Mouse (Mus musculus) regulatory T cell (primary cell): ENCODE results near the gene Upk1a.

Experiments
- in situ Hi-C: fragments of 300-600 bp; cut with MboI, MseI; formaldehyde crosslinking; loops from one replicate; pipeline ENCODE4 v1.15.1; 2025; ENCODE audit warnings: high pct_unique_total_duplicates

Gene Upk1a

DNA sequence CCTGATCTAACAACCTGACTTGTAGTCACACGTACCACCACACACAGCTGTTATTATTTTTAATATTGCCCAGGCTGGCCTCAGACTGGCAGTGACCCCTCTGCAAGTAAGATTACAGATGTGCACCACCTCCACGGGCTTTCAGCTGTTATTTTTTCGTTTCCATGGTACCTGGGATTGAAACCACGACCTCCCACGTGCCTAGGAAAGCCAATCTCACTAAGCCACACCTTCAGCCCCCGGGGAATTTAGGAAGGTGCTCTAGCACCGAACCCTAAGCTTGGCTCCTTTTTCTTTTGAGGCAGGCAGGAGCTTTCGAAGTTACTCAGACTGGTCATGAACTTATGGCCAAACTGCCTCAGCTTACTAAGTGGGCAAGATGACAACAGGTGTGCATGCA, 8.2 kb downstream of the Upk1a start:
- in situ Hi-C loops: no loop called here

DNA sequence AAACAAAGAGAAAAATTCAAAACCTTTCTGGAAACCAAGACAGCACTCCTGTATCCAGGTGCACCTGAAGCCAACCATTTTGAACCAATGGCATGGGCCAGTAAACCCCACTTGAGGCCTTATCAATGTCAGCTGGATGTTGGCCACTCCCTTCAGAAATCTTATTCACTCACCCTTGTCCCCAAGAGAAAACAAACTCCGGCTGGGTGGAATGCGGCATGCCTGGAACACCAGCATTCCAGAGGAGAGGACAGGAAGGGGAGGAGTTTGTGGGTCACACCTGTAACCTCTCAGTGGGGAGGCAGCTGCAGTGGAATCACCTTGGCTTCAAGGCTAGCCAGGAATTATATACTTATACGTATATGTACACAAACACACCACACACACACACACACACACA, 10.1 kb downstream of the Upk1a start:
- in situ Hi-C loops: no loop called here

DNA sequence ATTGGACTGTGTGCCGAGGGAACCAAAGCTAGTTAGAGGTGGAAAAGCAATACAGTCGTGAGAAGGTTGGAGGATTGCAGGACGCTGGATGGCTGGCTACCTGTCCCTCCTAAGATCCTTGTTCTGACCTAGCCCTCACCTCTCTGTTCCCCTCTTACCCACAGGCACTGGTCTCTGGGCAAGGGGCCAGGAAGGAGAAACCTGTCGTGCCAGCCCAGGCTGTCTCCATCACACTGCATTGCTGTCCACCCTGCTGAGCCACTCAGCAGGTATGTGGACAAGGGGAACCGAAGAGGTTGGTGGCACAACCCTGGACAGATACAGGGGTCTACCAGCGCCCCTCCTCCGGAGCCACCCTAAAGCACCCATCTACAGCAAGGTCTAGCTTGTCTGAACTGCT, 12.0 kb downstream of the Upk1a start:
- in situ Hi-C loops: no loop called here

DNA sequence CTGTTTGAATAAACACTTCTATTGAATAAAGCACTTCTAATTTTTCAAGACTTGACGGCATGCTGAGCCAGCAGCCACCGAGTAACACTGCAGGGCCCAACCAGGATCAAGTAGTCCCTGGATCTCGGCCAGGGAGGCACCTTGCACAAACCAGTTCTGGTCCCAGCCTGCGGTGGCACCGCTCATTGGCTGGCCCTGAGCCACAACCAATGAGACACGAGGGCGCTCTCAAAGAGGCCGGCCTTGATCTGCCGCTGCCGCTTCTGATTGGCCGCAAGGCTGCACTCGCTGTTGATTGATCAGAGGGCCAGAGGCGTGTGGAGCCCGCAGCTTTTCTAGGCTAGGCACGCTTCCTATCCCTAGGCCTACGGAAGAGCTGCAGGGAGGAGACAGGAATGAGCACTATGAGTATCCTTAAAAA, 12.7 kb downstream of the Upk1a start:
- in situ Hi-C loops: loop anchor here (5.0 kb wide), 1 partner anchor 1793 kb away; the partner anchor contains the start of gene Hnrnpl

DNA sequence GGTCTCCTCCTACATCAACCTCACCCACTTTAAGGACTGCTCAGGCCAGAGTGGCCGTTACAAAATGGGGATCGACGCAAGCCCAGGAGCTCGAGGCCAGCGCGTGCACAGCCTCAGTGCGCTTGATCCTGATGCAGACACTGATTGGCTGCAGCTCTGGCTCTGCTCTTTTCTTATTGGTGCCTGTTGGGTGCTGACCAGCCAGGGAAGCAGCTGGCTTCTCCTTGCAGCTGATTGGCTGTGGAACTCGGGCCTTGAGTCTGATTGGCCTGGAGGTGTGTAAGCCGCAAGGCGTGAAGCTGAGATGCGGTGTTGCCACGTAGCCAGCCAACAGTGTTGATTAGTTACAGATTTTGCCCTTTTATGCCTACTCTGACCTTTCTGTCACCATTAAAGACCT, 13.9 kb downstream of the Upk1a start, which contains the start of gene Zbtb32:
Gene Zbtb32, minus strand, starts transcription at position 124 of the 400 bp plus-strand sequence.
- in situ Hi-C loops: loop anchor here (5.0 kb wide), 1 partner anchor 1791 kb away; the partner anchor contains the start of gene Hnrnpl

DNA sequence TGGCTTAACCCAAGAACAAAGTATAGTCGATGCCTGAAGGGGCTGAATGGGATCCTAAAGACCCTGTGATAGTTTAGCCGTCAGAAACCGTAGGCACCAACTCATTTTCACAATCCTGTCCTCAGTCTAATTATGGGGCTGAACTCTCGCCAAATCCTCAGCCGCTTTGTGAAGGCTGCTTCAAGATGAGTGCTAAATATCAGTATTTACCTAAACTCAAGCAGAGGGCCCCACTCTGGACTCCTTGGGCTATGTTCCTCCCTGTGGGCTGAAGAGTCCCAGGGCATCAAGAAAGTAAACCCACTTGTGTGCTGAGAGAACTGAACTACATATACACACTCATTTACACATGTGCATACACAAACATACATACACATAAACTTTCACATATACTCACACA, 15.8 kb downstream of the Upk1a start:
- in situ Hi-C loops: loop anchor here (5.0 kb wide), 1 partner anchor 1790 kb away; the partner anchor contains the start of gene Hnrnpl

DNA sequence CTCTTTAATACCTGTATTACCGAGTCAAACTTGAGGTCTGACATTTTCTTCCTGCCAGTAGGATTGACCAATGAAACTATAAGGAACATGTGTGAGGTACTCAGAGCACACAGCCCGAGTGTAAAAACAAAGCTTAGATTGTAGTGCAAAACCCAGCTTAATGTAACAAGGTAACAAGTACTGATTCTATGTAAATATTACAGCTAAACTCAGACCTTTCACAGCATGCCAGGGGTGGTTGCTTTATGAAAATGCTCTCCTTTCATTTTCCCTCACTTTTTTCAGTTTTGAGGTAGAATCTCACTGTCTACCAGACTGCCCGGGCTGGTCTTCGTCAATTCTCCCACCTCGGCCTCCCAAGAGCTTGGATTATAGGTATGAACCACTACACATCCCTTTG, 16.6 kb downstream of the Upk1a start:
- in situ Hi-C loops: loop anchor here (5.0 kb wide), 1 partner anchor 1789 kb away; the partner anchor contains the start of gene Hnrnpl

DNA sequence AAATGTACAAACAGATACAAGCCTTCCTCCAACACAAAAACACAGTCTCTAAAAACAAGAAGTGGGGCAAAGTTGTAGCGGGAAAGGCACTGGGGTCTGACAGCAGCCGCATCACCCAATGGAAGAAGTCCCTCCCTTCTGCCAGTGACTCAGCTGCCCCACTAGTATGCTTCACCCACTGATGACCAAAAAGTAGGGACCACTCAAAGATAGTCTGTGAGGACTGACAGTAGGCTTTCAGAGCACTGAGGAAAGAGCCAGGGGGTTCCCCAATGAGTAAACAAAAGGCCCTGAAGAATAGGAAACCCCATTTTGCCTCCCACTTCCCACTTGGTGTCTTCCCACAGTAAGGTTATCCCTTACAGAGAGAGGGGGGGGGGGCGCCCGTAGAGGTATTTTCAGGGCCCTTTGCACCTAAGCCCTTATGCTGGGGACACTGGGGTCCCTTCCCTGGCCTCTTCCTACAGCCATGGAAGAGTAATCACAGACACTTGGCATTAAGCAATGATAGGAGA, 18.1 kb downstream of the Upk1a start:
- in situ Hi-C loops: loop anchor here (5.0 kb wide), 1 partner anchor 1787 kb away; the partner anchor contains the start of gene Hnrnpl

DNA sequence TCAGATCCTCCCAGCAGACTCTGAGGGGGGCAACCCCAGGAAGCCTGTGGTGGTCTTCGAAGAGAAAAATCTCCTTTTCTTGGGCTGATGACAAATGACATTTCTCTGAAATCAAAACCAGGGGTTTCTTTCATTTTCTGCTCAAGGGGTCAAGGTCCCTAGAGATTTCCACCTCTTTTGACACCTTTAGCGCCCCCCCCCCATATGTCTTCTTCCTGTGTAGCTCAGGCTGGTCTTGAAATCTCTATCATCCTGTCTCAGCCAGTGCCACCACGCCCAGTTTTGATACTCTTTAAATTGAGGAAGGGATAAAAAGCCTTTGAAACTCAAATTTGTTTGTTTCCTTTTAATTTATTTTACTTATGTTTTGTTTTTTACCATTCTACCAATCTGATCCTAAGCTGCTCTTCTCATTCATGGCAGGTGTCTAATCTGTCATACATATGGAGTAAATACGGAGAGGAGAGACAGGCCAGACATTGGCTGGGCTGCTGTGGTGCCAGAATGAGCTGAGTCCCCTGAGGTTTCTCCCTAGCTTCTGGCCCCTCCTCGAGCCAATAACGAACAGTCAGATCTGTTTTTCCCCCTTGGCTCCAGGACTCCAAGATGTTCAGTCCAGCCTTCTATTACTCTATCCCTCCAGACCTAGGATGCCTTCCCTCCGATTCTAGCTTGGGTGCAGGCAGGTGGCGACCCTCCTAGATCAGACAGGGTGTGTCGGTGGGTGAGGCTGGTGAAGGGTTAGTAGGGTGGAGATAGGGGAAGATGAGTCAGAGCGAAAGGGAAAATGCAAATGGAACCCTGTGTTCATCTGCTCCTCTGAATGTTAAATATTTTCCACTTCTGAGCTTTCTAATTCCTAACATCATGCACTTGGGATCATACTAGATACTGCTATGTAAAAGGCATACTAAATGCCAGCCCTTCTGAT, 18.8 kb downstream of the Upk1a start:
- in situ Hi-C loops: no loop called here

DNA sequence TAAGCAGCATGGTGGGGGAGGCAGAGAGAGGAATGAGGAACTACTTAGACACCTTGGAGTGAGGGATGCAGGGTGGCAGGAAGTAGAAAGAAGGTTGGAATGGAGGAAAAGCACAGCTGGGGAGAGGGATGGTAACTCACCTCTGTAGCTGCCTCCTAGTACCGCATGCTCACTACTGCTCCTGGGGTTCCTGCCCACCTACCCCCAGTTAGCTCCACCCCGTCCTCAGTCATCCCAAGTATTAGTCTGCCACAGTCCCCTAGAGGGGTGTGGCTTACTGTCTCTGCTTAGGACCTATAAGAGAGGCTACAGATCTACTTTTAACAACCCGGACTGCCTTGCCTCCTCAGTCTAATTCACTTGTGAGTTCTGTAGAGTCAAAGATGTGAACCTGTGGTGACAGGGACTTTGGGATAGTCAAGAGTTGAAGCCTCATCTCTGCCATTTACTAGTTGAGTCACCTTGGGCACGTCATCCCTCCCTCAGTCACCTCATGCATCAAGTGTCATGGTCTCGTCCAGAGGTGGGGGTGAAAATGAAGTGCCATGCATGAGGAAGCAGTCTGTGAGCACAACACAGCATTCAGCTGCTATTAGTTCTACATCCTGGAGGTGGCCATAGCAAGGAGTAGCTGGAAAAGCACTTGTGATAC, 19.7 kb downstream of the Upk1a start:
- in situ Hi-C loops: no loop called here

DNA sequence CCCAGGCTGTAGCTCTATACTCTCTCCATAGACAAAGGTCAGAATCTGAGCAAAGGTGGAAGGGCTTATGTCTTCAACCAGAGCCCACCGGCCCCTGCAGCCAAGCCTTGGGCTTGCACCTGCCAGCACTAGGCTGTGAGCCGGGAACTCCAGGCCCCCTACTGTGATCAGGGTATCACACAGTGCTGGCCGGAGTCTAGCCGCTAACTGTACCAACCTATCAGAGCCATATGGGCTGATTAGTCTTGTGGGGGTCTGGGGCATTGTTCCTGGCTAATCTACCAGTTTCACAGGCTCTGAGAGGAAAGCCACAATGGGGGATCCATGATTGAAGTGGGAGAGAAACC, 21.1 kb downstream of the Upk1a start:
- in situ Hi-C loops: no loop called here

DNA sequence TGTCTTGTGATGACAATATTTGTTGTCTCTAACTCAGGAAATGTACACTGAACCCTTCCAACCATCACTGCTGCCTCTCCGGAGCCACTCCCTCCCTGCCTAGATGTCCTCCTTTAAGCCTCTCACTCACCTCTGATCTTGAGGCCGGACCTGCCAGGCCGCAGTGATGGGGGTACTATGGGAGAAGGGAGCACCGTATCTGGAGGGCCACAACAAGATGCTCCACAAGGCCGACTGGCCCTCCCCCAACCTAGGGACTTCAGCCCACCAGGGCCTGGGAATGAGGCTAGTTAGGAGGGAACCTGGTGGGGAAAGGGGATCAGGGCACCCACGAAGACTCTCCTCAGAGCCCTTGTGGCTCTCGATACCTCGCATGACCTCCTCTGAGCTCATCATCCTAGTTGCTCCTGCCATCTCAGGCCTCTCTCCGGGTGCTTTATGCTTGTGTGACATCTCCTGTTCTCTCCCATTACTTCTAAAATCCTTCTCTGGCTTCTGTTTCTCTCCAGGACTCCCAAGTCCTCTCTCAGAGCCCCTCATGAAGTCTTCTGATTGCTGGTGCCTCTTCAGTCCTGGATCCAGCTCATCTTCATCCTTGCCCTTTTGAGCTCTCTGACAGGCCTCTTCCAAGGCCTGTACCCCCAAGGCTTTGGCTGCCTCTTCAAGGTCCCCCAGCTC, 21.6 kb downstream of the Upk1a start:
- in situ Hi-C loops: no loop called here

DNA sequence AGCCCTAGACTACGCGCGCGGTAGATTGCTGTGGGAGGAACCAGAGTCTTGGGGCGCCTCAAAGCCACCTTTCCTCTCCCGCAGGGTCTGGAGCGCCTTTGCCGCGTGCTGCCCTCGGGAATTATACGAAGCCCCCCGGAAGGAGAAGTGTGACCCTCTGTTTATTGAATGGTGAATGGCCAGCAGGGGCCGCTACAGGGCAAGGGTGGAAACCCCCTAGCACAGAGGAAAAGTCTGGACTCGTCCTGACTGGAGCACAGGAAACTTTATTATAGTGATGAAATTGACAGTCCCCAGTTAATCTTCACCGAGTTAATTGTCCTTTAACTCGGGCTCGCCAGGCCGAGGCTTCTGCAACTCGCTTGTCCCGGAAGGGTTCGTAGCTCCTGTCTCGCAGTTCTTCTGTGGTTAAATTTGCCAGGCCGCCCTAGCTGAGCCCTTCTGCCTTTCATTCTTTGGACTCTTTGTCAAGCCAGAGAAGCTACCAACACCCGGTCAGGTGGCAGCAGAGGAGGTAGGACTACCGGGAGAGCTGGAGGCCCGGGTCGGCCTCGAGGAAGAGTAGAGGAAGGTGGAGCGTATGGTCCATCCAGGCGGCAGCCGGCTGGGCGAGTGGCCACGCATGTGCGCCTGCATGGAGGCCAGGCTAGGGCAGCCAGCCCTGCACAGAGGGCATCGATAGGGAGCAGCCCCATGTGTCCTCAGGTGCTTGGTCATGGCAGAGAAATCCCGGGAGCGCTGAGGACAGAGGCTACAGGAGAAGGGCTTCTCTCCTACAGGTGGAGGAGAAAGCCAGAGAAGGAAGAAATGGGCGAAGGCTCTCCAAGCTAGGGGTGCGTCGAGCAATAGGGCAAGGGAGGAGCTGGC, 23.0 kb downstream of the Upk1a start:
- in situ Hi-C loops: no loop called here

DNA sequence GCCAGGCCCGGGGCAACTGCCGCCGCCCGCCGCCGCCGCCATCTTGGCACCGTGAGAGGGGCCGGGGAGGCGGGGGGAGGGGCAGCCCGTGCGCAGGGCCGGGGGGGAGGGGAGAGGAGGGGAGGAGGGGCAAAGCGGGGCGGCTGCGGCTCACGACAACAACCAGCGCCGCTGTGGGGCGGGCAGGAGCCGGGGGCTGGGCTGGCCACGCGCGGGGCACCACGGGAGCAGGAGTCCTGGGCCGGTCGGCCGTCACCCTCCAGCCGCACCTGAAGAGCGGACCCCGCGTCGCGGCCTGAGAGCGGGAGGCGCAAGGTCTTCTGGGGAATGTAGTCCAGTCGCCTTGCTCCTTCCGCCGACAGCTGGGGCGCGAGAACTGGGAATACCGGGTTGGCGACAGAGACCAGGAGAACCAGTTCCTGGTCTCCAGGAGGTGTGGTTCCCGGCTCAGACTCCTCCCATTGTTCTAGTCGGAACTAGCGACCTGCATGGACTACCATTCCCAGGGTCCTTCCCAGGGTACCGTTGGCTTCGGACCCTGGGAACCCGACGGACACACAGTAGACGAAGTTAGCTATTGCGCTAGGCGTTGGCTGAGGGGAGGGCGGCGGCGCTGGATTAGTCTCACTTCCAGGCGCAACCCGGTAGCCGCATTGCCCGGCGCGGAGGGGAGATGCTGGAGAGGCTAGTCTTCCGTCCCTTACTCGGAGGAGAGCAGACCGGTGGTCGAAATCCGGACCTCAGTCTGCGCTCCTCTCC, 23.8 kb downstream of the Upk1a start, which contains the start of gene Kmt2b:
Gene Kmt2b, minus strand, starts transcription at position 51 of the 759 bp plus-strand sequence.
- in situ Hi-C loops: no loop called here

DNA sequence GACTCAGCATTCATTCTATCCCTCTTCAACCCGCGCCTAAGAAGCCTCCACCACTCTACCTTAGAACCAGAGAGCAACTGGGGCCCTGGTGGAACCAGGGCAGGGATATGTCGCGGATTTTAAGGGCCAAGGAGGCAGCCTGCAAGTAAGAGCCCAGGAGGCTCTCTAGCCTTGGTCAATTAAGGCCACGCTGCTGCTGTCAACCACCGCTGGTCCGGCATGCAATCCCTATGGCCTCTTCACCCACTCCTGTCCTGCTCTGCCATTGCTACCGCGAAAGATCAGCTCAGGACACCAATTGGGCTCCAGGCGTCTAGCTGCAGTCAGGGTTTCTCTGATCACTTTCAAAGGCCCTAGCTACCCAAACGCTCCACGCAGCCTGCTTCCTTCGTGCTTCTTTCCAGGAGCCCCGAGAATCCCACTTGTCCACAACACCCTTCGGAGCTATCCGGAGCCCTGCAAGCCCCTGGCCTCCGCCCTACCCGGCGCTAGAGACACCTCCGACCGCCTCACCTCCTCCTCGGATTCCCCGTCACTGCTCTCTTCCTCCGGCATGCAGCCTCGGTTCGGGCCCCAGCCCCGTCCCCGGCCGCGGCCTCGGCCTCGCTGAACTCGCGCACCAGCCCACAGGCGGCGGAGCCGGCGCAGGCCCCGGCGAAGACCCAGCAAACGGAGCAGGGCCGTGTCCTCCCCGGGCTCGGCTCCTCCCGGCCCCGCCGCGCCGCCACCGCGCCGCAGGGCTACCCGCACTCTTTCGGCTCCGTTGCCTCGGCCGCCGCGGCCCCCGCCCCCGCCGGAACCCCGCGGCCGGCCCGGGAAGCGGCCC, 24.6 kb downstream of the Upk1a start:
- in situ Hi-C loops: no loop called here

DNA sequence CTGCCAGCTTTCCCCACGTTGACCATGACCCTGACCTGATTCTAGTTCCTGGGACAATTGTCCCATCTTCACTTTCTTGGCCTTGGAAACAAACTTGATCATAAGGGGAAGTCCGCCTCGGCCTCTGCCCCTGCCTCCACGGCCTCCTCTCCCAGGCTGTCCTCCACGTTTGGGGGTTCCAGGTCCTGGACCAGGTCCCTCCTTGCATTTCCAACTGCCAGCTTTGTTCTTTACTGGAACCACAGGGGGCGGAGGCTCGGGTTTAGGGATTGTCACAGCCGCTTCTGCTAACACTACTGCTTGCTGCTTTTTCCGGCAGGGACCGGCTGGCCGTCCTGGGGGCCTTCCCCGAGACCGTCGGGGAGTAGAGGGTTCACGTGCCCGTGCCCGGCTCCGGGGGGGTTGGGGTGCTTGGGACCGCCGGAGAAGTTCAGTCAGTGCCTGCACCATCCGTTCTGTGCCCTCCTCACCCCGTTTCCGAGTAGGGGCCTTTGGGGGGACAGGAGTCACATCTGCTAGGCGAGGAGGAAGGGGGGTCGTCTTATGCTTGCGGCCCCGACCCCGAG, 26.1 kb downstream of the Upk1a start:
- in situ Hi-C loops: no loop called here

DNA sequence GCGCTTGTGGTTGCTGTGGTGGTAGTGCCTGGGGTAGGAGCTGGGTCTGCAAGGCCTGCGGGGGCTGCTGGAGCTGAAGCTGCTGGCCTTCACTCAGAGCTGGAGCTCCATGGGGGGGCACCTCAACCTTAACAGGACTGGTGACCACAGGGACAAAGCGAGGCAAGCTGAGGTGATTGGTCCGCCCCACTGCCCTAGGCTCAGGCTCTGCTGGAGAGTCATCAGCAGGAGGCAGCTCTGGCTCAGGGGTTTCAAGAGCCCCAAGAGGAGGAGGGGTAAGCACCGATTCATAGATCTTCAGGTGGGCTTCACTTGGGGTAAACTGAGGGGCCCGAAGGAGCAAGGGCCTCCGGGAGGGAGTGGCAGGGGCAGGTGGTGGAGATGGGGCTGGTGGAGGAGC, 27.5 kb downstream of the Upk1a start:
- in situ Hi-C loops: no loop called here

DNA sequence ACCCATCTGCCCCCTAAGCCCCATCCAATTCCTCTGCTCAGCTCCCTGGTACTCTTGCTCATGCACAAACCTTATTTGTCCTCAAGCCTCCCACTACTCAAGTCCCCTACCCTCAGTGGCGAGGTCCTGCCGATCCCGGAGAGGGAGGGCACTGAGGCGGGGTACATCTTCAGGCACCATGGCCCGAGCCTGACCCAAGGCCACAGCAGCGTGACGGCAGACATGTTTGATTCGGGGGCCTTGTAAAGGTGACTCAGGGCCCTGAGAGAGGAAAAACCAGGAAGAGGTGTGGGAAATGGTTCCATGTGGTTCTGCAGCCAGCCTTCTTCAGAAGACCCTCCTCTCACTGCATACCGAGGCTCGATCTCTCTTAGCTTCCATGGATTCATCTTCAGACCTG, 28.3 kb downstream of the Upk1a start:
- in situ Hi-C loops: no loop called here

DNA sequence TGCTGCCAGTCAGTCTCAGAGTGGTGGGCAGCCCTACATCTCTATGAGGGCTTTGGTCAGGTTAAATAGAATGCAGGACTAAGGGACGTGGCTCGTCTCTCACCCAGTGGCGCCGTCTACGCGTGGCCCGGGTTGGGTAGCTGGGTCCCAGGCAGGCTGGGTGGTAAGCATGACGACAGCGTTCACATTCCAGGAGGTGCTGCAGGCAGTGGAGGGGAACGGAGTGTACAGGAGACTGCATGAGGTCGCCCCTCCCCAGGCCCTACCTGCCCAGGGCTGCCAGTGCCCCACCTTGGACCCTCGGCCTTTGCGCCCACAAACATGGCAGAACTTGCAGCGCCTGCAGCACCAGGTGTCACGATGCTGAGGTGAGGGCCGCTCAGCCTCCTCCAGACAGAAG, 31.1 kb downstream of the Upk1a start:
- in situ Hi-C loops: no loop called here
